Mouse (Mus musculus): ENCODE measurements around the gene Olfr969.
"Not testable (repeated sequence)": the region's sequence is repeated elsewhere in the genome, so short reads cannot be mapped to it uniquely, and the experiment has no call there.

- TF ChIP-seq CTCF (IDR thresholded peaks at IDR 0.05; ENCODE audit: borderline replicate concordance, insufficient read depth, low read length); POLR2A (IDR thresholded peaks at IDR 0.05; ENCODE audit: low read depth, low read length): not testable (repeated sequence)
Observed at GRCm38 (mm10) chr9:39836576-39836975, 45.8 kb downstream of the Olfr969 start, which contains the start of gene Olfr971.

All from embryonic fibroblast, embryonic 13.5 days (primary cell).